Mouse (Mus musculus) heart, adult 8-10 months (tissue): ENCODE results near the gene 1110017D15Rik. TPM values are rescaled to one million over a fixed set of nuclear protein-coding genes. Genes with fewer than 3 reads are reported as not detected.
A peak's percentile ranks its signal among the peaks of the same experiment; 100 is the strongest.

Experiments used
- DNase-seq: peaks from one replicate; pipeline ENCODE4 v3.0.0; 2022; ENCODE audit warnings: low spot score
- total RNA-seq, 4 experiments: library from RNA; stranded (reverse); gene quantifications; 2 replicates each; pipeline ENCODE4 v1.2.4; 2022

1110017D15Rik gene
- under 1 TPM in 1 of 4 experiments, not detected in 3; 0.41 TPM for total RNA-seq

- no peak for DNase-seq
Measured at GRCm38 (mm10) chr4:41517233-41517632, at the start of gene 1110017D15Rik. 1110017D15Rik (minus strand) TSS chr4:41517333.

- DNase-seq, result no peak
Measured at GRCm38 (mm10) chr4:41566123-41566522, 49.0 kb upstream of the 1110017D15Rik start.

GRCm38 (mm10) chr4:41563297-41563696 lies 46.2 kb upstream of the 1110017D15Rik start:
- DNase-seq, result no peak

- no peak for DNase-seq
Measured at GRCm38 (mm10) chr4:41557092-41557491, 40.0 kb upstream of the 1110017D15Rik start.

- no peak for DNase-seq
Measured at GRCm38 (mm10) chr4:41556311-41556953, 39.3 kb upstream of the 1110017D15Rik start.

GRCm38 (mm10) chr4:41554994-41555663 lies 38.0 kb upstream of the 1110017D15Rik start:
- peak; percentile 83 for DNase-seq

- DNase-seq, result no peak
Measured at GRCm38 (mm10) chr4:41553116-41553515, 36.0 kb upstream of the 1110017D15Rik start.

- peak; percentile 76 for DNase-seq
Measured at GRCm38 (mm10) chr4:41552529-41552928, 35.4 kb upstream of the 1110017D15Rik start.

GRCm38 (mm10) chr4:41547086-41547485 lies 30.0 kb upstream of the 1110017D15Rik start:
- DNase-seq, result no peak

- DNase-seq, result no peak
Measured at GRCm38 (mm10) chr4:41545985-41546384, 28.9 kb upstream of the 1110017D15Rik start.

- DNase-seq, result no peak
Measured at GRCm38 (mm10) chr4:41542136-41542535, 25.0 kb upstream of the 1110017D15Rik start.

- DNase-seq, result no peak
Measured at GRCm38 (mm10) chr4:41534866-41535265, 17.7 kb upstream of the 1110017D15Rik start.

GRCm38 (mm10) chr4:41532420-41532819 lies 15.3 kb upstream of the 1110017D15Rik start:
- no peak for DNase-seq

- DNase-seq, result no peak
Measured at GRCm38 (mm10) chr4:41527996-41528395, 10.9 kb upstream of the 1110017D15Rik start.

- DNase-seq, result no peak
Measured at GRCm38 (mm10) chr4:41527076-41527475, 9.9 kb upstream of the 1110017D15Rik start.

- DNase-seq, result no peak
Measured at GRCm38 (mm10) chr4:41526553-41526952, 9.4 kb upstream of the 1110017D15Rik start.

GRCm38 (mm10) chr4:41524829-41525228 lies 7.7 kb upstream of the 1110017D15Rik start:
- DNase-seq, result no peak

- DNase-seq, result no peak
Measured at GRCm38 (mm10) chr4:41523839-41524238, 6.7 kb upstream of the 1110017D15Rik start.

- peak; percentile 36 for DNase-seq
Measured at GRCm38 (mm10) chr4:41522788-41523187, 5.7 kb upstream of the 1110017D15Rik start.

GRCm38 (mm10) chr4:41522136-41522535 lies 5.0 kb upstream of the 1110017D15Rik start:
- DNase-seq, result no peak

GRCm38 (mm10) chr4:41520641-41521040 lies 3.5 kb upstream of the 1110017D15Rik start:
- DNase-seq, result no peak

GRCm38 (mm10) chr4:41519195-41519594 lies 2.1 kb upstream of the 1110017D15Rik start:
- no peak for DNase-seq

- no peak for DNase-seq
Measured at GRCm38 (mm10) chr4:41518349-41518748, 1.2 kb upstream of the 1110017D15Rik start.
